Mouse (Mus musculus): ENCODE data around the gene Rap2c. TPM values are rescaled to one million over a fixed set of nuclear protein-coding genes. Genes with fewer than 3 reads are reported as not detected.

Gene Rap2c
- 10 to 100 TPM; 26.1 to 27.8 TPM for total RNA-seq (2021)

- peak; percentile 8 to 45 for DNase-seq (ENCODE audit: low spot score in 2 of 2)
- intact Hi-C loops (cut with DNase I) = no loop called here
Observed at GRCm38 (mm10) chrX:51017851-51018785, at the start of gene Rap2c. Rap2c (minus strand) TSS chrX:51018018.

DNA sequence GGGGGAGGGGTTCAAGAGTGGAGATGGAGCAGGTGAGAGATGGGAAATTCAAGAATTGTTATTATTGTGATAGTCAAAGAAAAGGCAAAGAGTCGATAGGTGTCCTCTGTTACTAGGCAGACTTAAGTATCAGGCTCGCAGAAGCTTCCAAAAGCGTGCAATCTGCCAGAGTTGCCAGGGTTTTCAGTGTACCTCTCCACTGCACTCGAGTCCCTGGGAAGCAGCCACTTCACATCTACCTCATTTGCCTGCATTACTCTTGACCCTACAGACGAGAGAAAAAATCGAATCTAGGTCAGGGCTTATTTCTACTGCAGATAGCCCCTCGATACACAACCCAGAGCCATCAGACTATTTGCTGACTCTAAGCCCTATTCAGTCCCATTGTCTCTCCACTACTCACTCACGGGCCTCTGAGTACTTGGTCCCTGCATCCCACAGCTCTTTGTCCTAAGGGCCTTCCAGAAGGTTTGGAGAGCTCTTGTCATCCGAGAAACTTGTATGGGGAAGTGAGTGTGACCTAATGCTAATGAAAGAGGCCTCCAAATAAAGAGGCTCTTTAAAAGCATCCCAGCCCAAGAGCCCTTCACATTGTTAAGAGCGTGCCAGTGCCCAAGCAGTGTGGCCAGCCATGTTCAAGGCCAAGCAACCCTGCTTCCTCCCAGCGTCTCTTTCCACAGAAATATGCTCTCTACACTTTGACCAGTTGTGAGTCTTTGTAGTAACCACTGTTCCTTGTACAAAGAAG is 48.9 kb upstream of the Rap2c start:
- intact Hi-C loops (cut with DNase I) = loop anchor here (1.0 to 10.0 kb wide), 3 partner anchors 81 to 392 kb away; no protein-coding TSS in a partner anchor
- DNase-seq (ENCODE audit: low spot score in 2 of 2) = no peak

- intact Hi-C loops (cut with DNase I) = loop anchor here (1.0 to 10.0 kb wide), 3 partner anchors 82 to 391 kb away; no protein-coding TSS in a partner anchor
- peak; percentile 38 to 54 for DNase-seq (ENCODE audit: low spot score in 2 of 2)
Observed at GRCm38 (mm10) chrX:51065773-51066172, 48.0 kb upstream of the Rap2c start.

DNA sequence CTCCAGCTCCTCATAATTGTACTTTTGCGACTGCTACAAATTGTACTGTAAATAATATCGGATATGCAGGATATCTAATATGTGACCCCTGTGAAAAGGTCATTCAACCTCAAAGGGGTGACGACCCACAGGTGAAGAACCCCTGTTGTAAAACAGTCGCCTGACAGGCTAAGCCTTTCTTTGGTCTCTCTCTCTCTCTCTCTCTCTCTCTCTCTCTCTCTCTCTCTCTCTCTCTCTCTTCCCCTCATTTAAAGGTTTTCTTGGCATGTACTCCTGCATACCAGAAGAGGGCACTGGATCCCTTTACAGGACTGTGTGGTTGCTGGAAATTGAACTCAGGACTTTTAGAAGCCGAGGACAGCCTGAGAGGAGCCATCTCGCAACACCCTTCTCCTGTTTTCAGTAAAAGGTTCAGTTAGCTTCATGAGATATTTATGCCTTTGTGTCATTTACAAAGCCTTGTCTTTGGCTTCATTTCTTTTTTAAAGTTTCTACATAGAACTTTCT is 47.4 kb upstream of the Rap2c start:
- intact Hi-C loops (cut with DNase I) = loop anchor here (5.0 to 10.0 kb wide), 2 partner anchors 82 to 390 kb away; no protein-coding TSS in a partner anchor
- DNase-seq (ENCODE audit: low spot score in 2 of 2) = peak in 1 of 2 experiments; percentile 0

DNA sequence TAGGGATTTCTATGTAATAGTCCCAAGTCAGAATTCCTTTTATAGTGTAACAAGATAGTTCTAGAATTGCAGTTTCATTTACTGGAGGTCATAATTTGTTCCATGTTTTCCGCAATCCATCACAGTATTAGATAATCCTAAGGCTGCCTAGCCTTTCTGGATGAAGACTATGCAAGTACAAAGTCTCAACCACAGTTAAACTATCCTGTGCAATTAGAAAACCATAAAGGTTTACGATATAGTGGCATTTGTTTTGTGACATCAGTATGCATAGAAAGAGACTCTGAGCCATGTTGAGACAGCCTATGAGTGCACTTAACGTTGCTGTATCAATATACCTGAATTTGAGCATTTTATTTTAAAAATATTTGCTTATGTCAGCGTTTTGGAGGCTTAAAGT is 42.4 kb upstream of the Rap2c start:
- no peak for DNase-seq (ENCODE audit: low spot score in 2 of 2)
- intact Hi-C loops (cut with DNase I) = loop anchor here (10.0 kb wide), 1 partner anchor 385 kb away; no protein-coding TSS in a partner anchor

- no peak for DNase-seq (ENCODE audit: low spot score in 2 of 2)
- intact Hi-C loops (cut with DNase I) = no loop called here
Observed at GRCm38 (mm10) chrX:51058741-51059140, 40.9 kb upstream of the Rap2c start.

DNA sequence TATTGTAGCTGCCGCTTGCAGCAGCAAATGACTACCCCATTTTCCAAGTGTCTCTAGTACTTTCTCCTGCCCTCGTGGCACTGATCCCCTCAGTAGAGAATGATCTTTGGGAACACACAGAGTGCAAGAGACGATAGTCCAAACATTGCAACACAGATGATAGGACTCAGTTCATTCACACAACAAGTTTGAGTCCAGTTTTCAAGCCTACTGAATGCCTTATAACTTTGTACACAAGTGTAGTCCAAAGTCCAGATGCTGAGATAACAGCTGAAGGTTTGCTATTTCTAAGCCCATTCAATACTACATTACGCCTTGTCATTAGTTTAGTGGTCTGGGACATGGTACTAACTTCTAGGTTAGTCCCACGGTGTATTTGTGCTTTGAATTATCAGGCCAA is 40.5 kb upstream of the Rap2c start:
- DNase-seq (ENCODE audit: low spot score in 2 of 2) = no peak
- intact Hi-C loops (cut with DNase I) = no loop called here

DNA sequence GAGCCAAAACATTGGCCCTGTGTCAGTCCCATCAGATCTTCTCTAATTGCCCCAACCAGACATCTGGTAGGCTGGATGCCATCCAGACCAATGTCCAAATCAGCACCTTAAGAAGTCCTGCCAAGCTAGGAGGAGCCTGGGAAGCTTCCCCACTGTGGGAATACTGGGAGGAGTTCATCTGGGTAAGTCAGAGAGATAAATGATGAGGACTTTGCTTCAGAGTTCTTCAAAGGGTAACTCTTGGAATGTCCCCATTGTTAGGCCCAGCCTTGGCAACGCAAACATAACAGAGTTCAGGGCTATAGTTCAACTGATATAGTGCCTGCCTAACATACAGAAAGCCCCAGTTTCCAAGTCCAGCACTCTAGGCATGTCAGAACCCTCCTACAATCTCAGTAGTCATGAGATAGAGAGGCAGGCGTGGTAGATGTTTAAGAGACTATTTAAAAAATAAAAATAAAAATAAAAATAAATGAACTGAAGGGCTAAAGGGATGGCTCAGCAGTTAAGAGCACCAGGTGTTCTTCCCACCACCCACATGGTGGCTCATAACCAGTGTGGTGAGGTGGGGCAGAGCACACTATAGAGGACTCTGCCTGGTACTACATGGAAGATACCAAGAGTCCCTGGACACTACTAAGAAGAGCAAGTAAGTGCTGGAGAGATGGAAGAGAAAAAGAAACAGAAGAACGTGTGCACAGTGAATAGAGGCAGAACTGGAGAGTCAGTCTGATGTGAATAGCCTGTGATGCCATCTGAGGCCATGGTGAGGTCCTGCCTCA is 34.1 kb upstream of the Rap2c start:
- no peak for DNase-seq (ENCODE audit: low spot score in 2 of 2)
- intact Hi-C loops (cut with DNase I) = no loop called here

GRCm38 (mm10) chrX:51035678-51036209 is 17.9 kb upstream of the Rap2c start:
- intact Hi-C loops (cut with DNase I) = no loop called here

GRCm38 (mm10) chrX:51019884-51020283 is 2.1 kb upstream of the Rap2c start:
- intact Hi-C loops (cut with DNase I) = no loop called here
- no peak for DNase-seq (ENCODE audit: low spot score in 2 of 2)

More at GRCm38 (mm10) chrX:51035678-51036209, 17.9 kb upstream of the Rap2c start:
- no peak for DNase-seq (ENCODE audit: low spot score in 2 of 2)

DNA sequence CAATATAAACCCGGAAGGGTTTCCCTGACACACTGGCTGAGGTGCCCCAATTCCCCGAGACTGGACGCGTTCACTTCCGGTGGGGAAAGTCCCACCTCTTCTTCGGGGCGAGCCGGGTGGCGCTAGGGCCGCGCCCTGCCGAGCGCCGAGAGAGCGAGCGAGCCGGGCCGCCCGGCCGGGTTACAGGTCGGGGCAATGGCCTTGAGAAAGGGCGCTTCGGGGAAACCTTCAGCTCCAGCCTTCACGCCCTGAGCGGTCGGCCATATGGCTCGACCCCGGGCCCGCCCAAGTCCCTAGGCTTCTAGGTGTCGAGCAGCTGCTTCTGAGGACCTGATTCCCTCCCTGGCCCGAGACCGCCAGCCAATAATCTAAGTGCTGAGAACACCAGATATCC is 965 bp upstream of the Rap2c start:
- intact Hi-C loops (cut with DNase I) = no loop called here
- DNase-seq (ENCODE audit: low spot score in 2 of 2) = peak; percentile 37 to 61

DNA sequence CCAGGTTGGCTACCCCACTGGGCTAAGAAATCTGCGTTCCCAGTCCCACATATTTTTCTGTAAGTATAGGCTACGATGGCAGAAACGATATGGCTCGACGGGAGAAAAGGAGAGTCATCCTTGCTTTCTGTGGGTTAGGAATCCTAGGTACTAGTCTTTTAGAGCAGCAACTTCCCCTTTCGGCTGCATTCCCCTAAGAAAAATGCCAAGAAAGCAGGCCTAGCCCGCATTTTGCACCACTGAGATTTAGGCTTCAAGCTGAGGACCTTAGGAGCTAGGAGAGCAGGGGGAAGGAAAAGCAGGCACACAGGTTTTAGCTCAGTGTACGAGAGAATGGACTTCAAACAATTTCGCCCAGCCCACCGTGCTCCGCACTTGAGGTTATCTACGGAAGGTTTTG is 892 bp downstream of the Rap2c start:
- no peak for DNase-seq (ENCODE audit: low spot score in 2 of 2)
- intact Hi-C loops (cut with DNase I) = no loop called here

GRCm38 (mm10) chrX:51012280-51012679 is 5.5 kb downstream of the Rap2c start:
- intact Hi-C loops (cut with DNase I) = no loop called here
- no peak for DNase-seq (ENCODE audit: low spot score in 2 of 2)

GRCm38 (mm10) chrX:51010323-51010722 is 7.5 kb downstream of the Rap2c start:
- intact Hi-C loops (cut with DNase I) = no loop called here
- DNase-seq (ENCODE audit: low spot score in 2 of 2) = no peak

GRCm38 (mm10) chrX:51000791-51001190 is 17.0 kb downstream of the Rap2c start:
- intact Hi-C loops (cut with DNase I) = no loop called here
- DNase-seq (ENCODE audit: low spot score in 2 of 2) = no peak

DNA sequence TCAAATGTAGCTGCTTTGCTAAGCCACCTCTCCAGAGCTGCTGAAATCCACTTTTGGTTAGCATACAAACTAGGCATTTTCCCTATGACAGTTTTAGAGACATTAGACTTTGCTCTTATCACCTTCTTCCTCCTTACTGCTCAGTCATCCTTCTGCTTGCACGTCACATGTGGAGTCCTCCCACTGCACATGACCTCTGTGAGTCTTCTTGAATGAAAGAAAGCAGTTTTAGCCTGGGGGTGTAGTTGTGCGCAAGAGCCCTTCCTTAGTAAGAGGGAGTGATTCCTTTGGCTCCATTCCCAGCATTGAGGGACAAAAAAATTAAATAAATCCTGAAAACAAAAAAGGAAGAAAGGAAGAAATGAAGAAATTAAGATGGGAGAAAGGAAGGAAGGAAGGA is 22.5 kb downstream of the Rap2c start:
- intact Hi-C loops (cut with DNase I) = no loop called here
- DNase-seq (ENCODE audit: low spot score in 2 of 2) = no peak

DNA sequence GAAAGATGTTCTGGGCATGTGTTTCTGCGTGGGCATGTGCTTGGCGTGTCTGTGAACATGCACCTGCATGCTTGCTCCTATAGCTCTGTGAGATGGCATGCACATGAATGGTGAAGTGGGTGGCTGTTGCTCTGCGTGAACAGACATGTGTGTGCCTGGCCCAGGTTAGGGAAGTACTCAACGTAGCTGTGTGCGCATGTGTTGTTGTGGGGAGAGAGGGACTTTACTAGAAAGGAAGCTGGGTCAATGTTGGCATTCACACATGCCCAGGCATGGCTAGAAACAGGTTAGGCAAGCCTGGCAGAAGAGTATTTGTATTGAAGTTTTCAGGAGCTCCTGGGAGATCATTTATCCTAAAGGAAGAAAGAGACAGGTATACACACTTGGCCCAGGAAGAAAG is 26.5 kb downstream of the Rap2c start:
- no peak for DNase-seq (ENCODE audit: low spot score in 2 of 2)
- intact Hi-C loops (cut with DNase I) = no loop called here

DNA sequence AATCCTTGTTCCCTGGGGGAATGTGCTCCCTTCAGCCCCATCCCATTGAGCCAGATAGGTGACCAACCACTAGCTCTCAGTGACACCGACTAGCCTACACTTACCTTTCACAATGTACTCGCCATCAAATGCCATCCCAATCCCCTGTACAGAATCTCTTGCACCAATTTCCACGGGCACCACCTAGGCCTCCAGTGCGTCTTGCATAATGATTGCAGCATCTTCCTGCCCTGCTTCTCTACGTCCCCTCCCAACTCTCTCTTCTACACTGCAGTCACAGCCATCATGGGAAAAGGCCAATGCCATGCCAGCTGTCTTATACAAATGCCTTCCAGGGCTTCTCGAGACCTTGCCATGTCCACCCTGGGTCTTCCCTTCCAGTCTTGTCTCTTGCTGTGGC is 27.9 kb downstream of the Rap2c start:
- intact Hi-C loops (cut with DNase I) = no loop called here
- DNase-seq (ENCODE audit: low spot score in 2 of 2) = no peak

DNA sequence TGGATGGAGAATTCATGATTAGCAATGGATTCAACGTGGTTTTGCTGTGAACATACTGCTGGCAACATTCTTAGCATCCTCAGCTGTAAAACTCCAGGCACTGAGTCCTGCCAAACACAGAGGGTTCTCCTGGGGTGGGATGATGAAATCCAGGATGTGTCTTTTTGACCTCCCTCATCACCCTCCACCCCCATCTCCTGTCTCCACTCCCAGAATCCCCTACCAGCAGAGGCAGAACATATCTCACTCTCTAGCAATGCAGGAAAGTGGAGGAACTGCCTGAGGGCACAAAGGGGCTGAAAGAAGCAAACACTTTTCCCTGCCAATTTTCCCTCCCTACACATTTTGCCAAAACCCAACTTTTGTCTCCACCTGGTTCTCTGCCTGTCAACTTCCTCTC is 29.2 kb downstream of the Rap2c start:
- DNase-seq (ENCODE audit: low spot score in 2 of 2) = no peak
- intact Hi-C loops (cut with DNase I) = no loop called here
